Mouse (Mus musculus) thymus, adult 2 months (tissue): Measurements from ENCODE around the gene Tmc6.

Experiments
- CTCF ChIP-seq: fragments of 200-500 bp; IDR thresholded peaks from 2 replicates; pipeline ENCODE4 v1.5.1; 2012; ENCODE audit warnings: mild to moderate bottlenecking, control low read depth, low read length, moderate library complexity, borderline replicate concordance; ENCODE audit not compliant: control insufficient read depth, poor library complexity, insufficient read depth; ENCODE audit errors: extremely low read depth
- POLR2A ChIP-seq: fragments of 200-500 bp; IDR thresholded peaks from 2 replicates; pipeline ENCODE4 v1.6.1; 2012; ENCODE audit warnings: mild to moderate bottlenecking, low read length, control low read depth, moderate library complexity; ENCODE audit not compliant: control insufficient read depth, poor library complexity, insufficient read depth; ENCODE audit errors: extremely low read depth

GRCm38 (mm10) chr11:117777111-117777510, 4.9 kb downstream of the Tmc6 start:
- TF ChIP-seq CTCF (no peak), POLR2A (no peak)
